Mouse (Mus musculus) inflammation-experienced regulatory T-cells, adult 6 months (primary cell): ENCODE data around the gene Klhl42. TPM values are rescaled to one million over a fixed set of nuclear protein-coding genes. Genes with fewer than 3 reads are reported as not detected.
A peak's percentile ranks its signal among the peaks of the same experiment; 100 is the strongest.

ENCODE experiments used
- ATAC-seq: one replicate; pipeline ENCODE4 v1.8.0; 2017
- polyA plus RNA-seq, 3 experiments: library from polyadenylated mRNA; unstranded; fragments of 100-300 nt; shearing (Covaris generic); gene quantifications; one replicate each; pipeline ENCODE4 v1.2.1; 2017

Klhl42 gene
- 10 to 100 TPM; 10.5 to 22.9 (median 19.7) TPM for polyA plus RNA-seq

GRCm38 (mm10) chr6:147091136-147092120, at the start of gene Klhl42:
Gene Klhl42, plus strand, starts transcription at chr6:147091379.
- ATAC-seq, result peak; percentile 80

- peak; percentile 97 for ATAC-seq
Measured at GRCm38 (mm10) chr6:147042291-147043290, 48.6 kb upstream of the Klhl42 start, which contains the start of gene Mrps35. Gene Mrps35, plus strand, starts transcription at chr6:147042764.

- ATAC-seq, result no peak
Measured at GRCm38 (mm10) chr6:147043633-147044032, 47.5 kb upstream of the Klhl42 start.

DNA sequence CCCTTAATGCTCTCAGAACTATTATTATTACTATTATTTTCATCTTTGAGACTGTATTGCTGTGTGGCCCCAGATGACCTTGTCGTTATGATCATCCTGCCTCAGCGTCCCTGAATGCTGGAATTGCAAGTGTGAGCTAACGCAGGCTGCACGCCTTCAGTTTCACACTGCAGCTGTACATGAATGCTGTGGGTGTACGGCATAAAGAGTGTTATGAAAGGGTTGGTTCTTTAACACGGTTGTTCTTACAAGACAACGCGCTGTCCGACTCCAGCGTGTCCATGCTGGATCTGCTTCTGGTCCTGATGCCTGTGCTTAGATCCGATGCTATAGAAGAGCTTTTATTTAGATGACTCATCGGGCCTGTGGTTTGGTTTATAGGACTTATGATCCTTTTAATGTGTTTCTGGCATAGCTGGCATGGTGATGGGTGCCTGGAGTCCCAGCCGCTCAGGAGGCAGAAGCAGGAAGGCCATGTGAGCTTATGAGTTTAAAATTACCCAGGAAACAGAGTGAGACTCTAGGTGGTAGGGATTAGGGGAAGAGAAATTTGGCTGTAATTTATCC, 41.9 kb upstream of the Klhl42 start:
- no peak for ATAC-seq

DNA sequence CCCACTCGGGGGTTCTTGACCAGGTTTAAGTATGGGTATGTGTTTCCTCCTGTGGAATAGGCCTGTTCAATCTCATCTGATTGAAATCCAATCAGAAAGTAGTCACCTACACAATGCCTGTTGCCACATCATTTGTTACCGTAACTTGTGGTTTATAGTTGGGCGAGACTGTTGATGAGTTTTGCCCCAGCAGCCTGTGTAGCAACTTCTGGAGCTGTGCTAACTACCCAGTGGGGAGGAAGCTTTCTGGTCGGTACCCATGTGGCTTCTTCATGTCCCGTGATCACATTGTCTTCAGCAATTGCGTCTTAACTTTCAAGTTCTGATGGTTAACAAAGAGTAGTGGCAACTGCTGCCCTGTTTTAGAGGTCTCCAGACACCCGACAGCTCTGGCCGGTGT, 39.5 kb upstream of the Klhl42 start:
- no peak for ATAC-seq

GRCm38 (mm10) chr6:147052440-147052839, 38.7 kb upstream of the Klhl42 start:
- ATAC-seq, result no peak

GRCm38 (mm10) chr6:147053785-147054646, 37.2 kb upstream of the Klhl42 start:
- ATAC-seq, result no peak

DNA sequence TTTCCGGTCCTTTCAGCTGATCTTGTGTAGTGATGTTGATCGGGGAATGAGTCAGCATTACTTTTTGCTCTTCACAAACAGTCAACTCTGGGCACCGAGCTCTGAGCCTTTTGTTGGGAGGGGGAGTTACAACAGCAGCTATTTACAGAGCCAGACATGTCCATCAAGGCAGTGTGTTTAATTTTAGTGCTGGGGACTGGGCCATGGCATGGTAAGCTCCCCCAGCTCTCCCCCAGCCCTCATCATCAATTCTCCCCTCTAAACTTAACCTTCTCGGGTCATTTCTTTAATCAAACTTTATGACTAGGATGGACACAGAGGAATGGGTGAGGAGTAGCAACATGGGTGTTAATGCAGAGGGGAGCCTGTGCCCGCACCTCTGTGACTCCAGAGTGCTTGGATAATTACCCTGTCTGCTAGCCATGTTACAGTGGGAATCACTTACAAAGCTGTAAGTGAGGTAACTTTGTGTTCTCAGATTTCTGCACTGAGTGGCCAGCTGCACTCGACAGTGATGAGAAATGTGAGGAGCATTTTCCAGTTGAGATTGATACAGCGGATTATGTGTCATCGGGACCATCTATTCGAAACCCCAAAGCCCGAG, 35.7 kb upstream of the Klhl42 start:
- ATAC-seq, result no peak

- ATAC-seq, result no peak
Measured at GRCm38 (mm10) chr6:147059326-147059725, 31.9 kb upstream of the Klhl42 start.

DNA sequence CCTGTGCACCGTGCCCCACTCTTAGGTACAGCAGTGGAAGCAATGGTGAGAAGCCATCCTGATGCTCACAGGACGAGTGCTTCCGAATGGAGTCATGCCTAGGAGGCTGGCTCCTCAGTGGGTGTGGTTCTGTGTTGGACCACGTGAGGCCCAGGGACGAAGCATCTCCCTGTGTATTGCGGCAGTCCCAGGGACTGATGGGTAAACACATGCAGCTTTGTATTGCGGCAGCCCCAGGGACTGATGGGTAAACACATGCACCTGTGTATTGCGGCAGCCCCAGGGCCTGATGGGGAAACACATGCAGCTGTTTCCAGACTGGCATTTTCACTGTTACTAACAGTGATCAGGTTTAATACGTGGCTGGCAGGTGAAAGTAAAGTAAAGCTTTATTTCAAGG, 29.5 kb upstream of the Klhl42 start:
- ATAC-seq, result no peak

DNA sequence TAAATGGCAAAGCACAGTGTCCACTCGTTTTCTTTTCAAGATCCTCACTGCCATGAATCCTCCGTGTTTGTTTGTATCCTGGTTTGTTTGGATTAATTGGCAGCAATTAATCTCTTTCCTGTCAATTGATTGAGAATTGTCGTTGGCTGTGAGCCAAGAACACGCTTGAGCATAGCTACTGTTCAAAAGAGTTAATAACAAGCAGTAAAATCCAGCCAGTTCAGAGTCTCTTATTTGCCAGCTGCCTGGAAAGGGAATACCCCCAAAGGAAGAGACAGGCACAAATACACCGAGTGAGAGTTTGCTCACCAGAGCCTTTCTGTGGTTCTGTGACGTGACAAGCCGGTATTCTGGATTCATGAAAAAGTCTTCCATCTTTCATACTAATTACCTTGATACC, 29.1 kb upstream of the Klhl42 start:
- no peak for ATAC-seq

GRCm38 (mm10) chr6:147062694-147063093, 28.5 kb upstream of the Klhl42 start:
- no peak for ATAC-seq

DNA sequence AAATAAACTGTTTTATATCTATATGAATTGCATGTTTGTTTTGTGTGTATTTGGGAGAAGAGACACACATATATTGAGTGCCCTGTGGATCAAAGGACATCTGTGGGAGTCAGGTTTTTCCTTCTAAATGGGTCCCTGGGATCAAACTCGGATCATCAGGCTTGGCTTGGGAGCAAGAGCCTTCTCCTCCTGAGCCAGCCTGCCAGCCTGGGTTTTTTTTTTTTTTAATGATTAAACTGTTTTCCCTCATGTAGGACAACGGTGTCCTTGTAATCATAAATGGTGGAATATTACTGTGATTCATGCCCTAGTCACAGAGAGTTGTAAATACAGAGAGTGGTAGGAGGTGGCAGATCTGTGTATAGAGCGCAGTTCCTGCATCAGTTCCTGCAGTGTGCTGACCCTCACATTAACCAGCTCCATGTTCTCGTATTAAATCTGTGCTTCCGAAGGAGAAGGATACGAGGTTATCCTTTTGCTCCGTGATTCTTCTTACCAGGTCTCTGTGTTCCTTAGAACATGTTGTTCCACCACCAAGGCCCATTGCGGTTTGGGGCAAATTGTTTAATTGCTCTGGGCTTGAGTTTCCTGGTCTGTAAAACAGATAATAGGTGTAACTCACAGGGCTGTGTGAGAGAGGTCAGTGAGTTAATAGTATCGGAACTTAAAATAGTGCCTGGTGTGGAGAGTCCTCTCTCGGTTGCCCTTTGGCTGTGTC, 26.8 kb upstream of the Klhl42 start:
- ATAC-seq, result no peak

GRCm38 (mm10) chr6:147064944-147065261, 26.3 kb upstream of the Klhl42 start:
- no peak for ATAC-seq

DNA sequence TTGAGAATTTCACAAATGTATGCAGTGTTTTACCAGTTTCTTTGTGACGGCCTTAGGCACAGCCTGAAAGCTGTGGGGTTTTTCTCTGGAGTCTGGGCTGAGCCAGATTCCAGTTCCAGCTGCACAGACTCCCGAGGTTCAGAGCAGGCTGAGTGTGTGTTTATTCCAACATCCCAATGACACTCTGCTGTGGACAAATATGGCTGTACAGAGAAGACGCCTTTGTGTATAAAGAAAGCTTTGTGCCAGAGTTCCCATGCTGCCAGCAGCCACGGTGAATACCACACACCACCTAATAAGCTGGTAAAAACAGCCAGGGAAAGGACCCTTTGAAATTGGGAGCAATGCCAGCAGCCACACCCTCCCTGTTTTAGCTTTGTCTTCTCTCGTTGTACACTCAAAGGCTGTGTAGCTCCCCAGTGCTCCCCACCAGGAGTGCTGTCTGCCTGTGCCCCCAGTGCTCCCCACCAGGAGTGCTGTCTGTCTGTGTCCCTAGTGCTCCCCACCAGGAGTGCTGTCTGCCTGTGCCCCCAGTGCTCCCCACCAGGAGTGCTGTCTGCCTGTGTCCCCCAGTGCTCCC, 15.3 kb upstream of the Klhl42 start:
- ATAC-seq, result no peak

- ATAC-seq, result no peak
Measured at GRCm38 (mm10) chr6:147076878-147077277, 14.3 kb upstream of the Klhl42 start.

- ATAC-seq, result no peak
Measured at GRCm38 (mm10) chr6:147079919-147080318, 11.3 kb upstream of the Klhl42 start.

- no peak for ATAC-seq
Measured at GRCm38 (mm10) chr6:147085398-147086040, 5.7 kb upstream of the Klhl42 start.

GRCm38 (mm10) chr6:147086594-147087225, 4.5 kb upstream of the Klhl42 start, which contains the start of gene Mansc4:
Gene Mansc4, minus strand, starts transcription at chr6:147087032.
- ATAC-seq, result no peak
